31 mouse cellular contexts compared by ENCODE assay signal in genomic region chr14:51014724-51015123, GRCm38 (mm10). TPM values are rescaled to one million over a fixed set of nuclear protein-coding genes. Genes with fewer than 3 reads are reported as not detected.
"Had no signal": no experiment of that assay in that cellular context is flagged by ENCODE, and none has a peak within 500 bp of the region (broad histone marks: within the 10 kb centered on the region; RNA-seq: fewer than 3 reads in every experiment).

No protein-coding gene starts in this region.

RNA-seq across cellular contexts. Expression of gene Rnase10, which starts 7.2 kb away (rescaled TPM):
- polyA plus RNA-seq: limb, embryonic 10.5 days; limb, embryonic 11.5 days; limb, embryonic 12.5 days; limb, embryonic 13.5 days; liver, embryonic 11.5 days; liver, embryonic 13.5 days; liver, embryonic 14.5 days; liver, postnatal 0 days; lung, embryonic 14.5 days; macrophage; midbrain, embryonic 10.5 days; midbrain, embryonic 11.5 days; midbrain, embryonic 12.5 days; midbrain, embryonic 13.5 days; midbrain, embryonic 14.5 days; midbrain, embryonic 15.5 days; midbrain, embryonic 16.5 days; midbrain, postnatal 0 days; neural tube, embryonic 11.5 days; neural tube, embryonic 12.5 days had no signal

RNA-seq across cellular contexts. Expression of gene Rnase9, which starts 26.9 kb away (rescaled TPM):
- polyA plus RNA-seq: limb, embryonic 10.5 days; limb, embryonic 11.5 days; limb, embryonic 12.5 days; limb, embryonic 13.5 days; limb, embryonic 14.5 days; limb, embryonic 15.5 days; liver, adult 2 months; liver, embryonic 11.5 days; liver, embryonic 12.5 days; liver, embryonic 13.5 days; liver, embryonic 14.5 days; liver, embryonic 15.5 days; liver, embryonic 16.5 days; liver, postnatal 0 days; lung, adult 2 months; lung, embryonic 14.5 days; lung, embryonic 15.5 days; lung, embryonic 16.5 days; lung, postnatal 0 days; macrophage; midbrain, embryonic 10.5 days; midbrain, embryonic 11.5 days; midbrain, embryonic 12.5 days; midbrain, embryonic 13.5 days; midbrain, embryonic 14.5 days; midbrain, embryonic 15.5 days; midbrain, embryonic 16.5 days; midbrain, postnatal 0 days; myocyte; neural tube, embryonic 11.5 days; neural tube, embryonic 12.5 days had no signal

RNA-seq across cellular contexts. Expression of gene Rnase11, which starts 35.2 kb away (rescaled TPM):
- polyA plus RNA-seq: limb, embryonic 10.5 days; limb, embryonic 11.5 days; limb, embryonic 12.5 days; limb, embryonic 13.5 days; limb, embryonic 14.5 days; limb, embryonic 15.5 days; liver, adult 2 months; liver, embryonic 11.5 days; liver, embryonic 12.5 days; liver, embryonic 13.5 days; liver, embryonic 14.5 days; liver, embryonic 15.5 days; liver, embryonic 16.5 days; liver, postnatal 0 days; lung, adult 2 months; lung, embryonic 14.5 days; lung, embryonic 15.5 days; lung, embryonic 16.5 days; lung, postnatal 0 days; macrophage; midbrain, embryonic 10.5 days; midbrain, embryonic 11.5 days; midbrain, embryonic 12.5 days; midbrain, embryonic 13.5 days; midbrain, embryonic 14.5 days; midbrain, embryonic 15.5 days; midbrain, embryonic 16.5 days; midbrain, postnatal 0 days; myocyte; neural tube, embryonic 11.5 days; neural tube, embryonic 12.5 days had no signal

RNA-seq across cellular contexts. Expression of gene Rnase12, which starts 42.7 kb away (rescaled TPM):
- polyA plus RNA-seq: limb, embryonic 10.5 days; limb, embryonic 11.5 days; limb, embryonic 12.5 days; limb, embryonic 13.5 days; limb, embryonic 15.5 days; liver, adult 2 months; lung, adult 2 months; lung, embryonic 14.5 days; lung, embryonic 15.5 days; lung, embryonic 16.5 days; macrophage; midbrain, embryonic 10.5 days; midbrain, embryonic 11.5 days; midbrain, embryonic 12.5 days; midbrain, embryonic 13.5 days; midbrain, embryonic 15.5 days; midbrain, embryonic 16.5 days; midbrain, postnatal 0 days; myocyte; neural tube, embryonic 11.5 days; neural tube, embryonic 12.5 days had no signal

RNA-seq across cellular contexts. Expression of gene Pnp2, which starts 58.9 kb away (rescaled TPM):
- polyA plus RNA-seq: liver, adult 2 months had no signal
